Mouse (Mus musculus) hindbrain, postnatal 0 days (tissue): Measurements from ENCODE around the gene Scfd1. TPM values are rescaled to one million over a fixed set of nuclear protein-coding genes. Genes with fewer than 3 reads are reported as not detected.

Experiments
- ATAC-seq: fragments of 200-750 bp; cut with Nextera tagmentation; 2 replicates; pipeline ENCODE4 v1.8.0; 2017; ENCODE audit warnings: mild to moderate bottlenecking, moderate TSS enrichment, moderate library complexity
- DNase-seq: peaks from one replicate; pipeline ENCODE4 v3.0.0-alpha.2; 2015; ENCODE audit warnings: low spot score
- H3K27ac ChIP-seq: fragments of 300-500 bp; sonication (generic); 2 replicates; pipeline ENCODE4 v1.5.1; 2014; ENCODE audit warnings: mild to moderate bottlenecking
- H3K27me3 ChIP-seq: fragments of 300-500 bp; sonication (generic); 2 replicates; pipeline ENCODE4 v1.6.1; 2014; ENCODE audit warnings: low read length, mixed read lengths; ENCODE audit not compliant: insufficient read depth
- H3K36me3 ChIP-seq: fragments of 300-500 bp; sonication (generic); 2 replicates; pipeline ENCODE4 v1.6.1; 2014; ENCODE audit warnings: low read length, mixed read lengths; ENCODE audit not compliant: insufficient read depth
- H3K4me1 ChIP-seq: fragments of 300-500 bp; sonication (generic); 2 replicates; pipeline ENCODE4 v1.6.1; 2014; ENCODE audit warnings: antibody characterized with exemption, low read length, mixed read lengths; ENCODE audit not compliant: insufficient read depth
- H3K4me2 ChIP-seq: fragments of 300-500 bp; sonication (generic); 2 replicates; pipeline ENCODE4 v1.6.1; 2014; ENCODE audit warnings: low read depth, mild to moderate bottlenecking, low read length, moderate library complexity, mixed read lengths
- H3K4me3 ChIP-seq: fragments of 300-500 bp; sonication (generic); 2 replicates; pipeline ENCODE4 v1.5.1; 2014; ENCODE audit warnings: low read length
- H3K9ac ChIP-seq: fragments of 300-500 bp; sonication (generic); replicated peaks from 2 replicates; pipeline ENCODE4 v1.6.1; 2014; ENCODE audit warnings: mild to moderate bottlenecking, low read length, moderate library complexity, mixed read lengths
- H3K9me3 ChIP-seq: fragments of 300-500 bp; sonication (generic); 2 replicates; pipeline ENCODE4 v1.6.1; 2016; ENCODE audit warnings: low read length, mixed read lengths
- CTCF ChIP-seq: IDR thresholded peaks from 2 replicates; pipeline ENCODE4 v1.5.1; 2016; ENCODE audit warnings: antibody characterized with exemption, control low read depth, low read depth
- WGBS: fragments of 180-500 bp; shearing (Covaris S2); extraction: QIAGEN DNeasy Blood & Tissue Kit; methylation state at CpG from one replicate; pipeline ENCODE4 v1.1.7; 2014; 5-methylcytosine and 5-hydroxymethylcytosine counted together
- polyA plus RNA-seq: library from polyadenylated mRNA; unstranded; fragments of >200 nt; fragmentation: Nextera tagmentation; extraction: Ambion mirVana; gene quantifications from 2 replicates; pipeline ENCODE4 v1.2.1, GENCODE M21; 2015
- total RNA-seq: library from RNA; depleted of rRNA; stranded (reverse); fragments of >200 nt; gene quantifications from 2 replicates; pipeline ENCODE4 v1.2.3, GENCODE M21; 2014

Gene Scfd1
- total and polyA plus RNA-seq, 2 experiments from 2014 or later: 32.8 to 68.6 TPM

GRCm38 (mm10) chr12:51411362-51411761 is 34.1 kb downstream of the Scfd1 start:
- DNase-seq (no peak), ATAC-seq (no peak)
- Histone ChIP-seq H3K4me1 (no peaks in the 10 kb centered on the region), H3K27me3 (no peaks in the 10 kb centered on the region), H3K4me3 (no peak overlapping the region), H3K4me2 (no peak overlapping the region), H3K36me3 (peaks cover 23% of the 10 kb centered on the region), H3K9me3 (no peaks in the 10 kb centered on the region), H3K9ac (no peak overlapping the region), H3K27ac (no peak overlapping the region)
- no peak for TF ChIP-seq CTCF
- 93% methylated on average over 4 of the region's 4 CpGs for WGBS

- Histone ChIP-seq H3K4me3 (no peak overlapping the region), H3K9ac (no peak overlapping the region), H3K9me3 (no peaks in the 10 kb centered on the region), H3K27ac (no peak overlapping the region), H3K36me3 (peaks cover 32% of the 10 kb centered on the region), H3K27me3 (no peaks in the 10 kb centered on the region), H3K4me2 (no peak overlapping the region), H3K4me1 (no peaks in the 10 kb centered on the region)
- no peak for TF ChIP-seq CTCF
- ATAC-seq (no peak), DNase-seq (peak; percentile 6)
- WGBS: 64% methylated on average over 2 of the region's 2 CpGs
Measured at GRCm38 (mm10) chr12:51437541-51437940, 60.2 kb downstream of the Scfd1 start.

GRCm38 (mm10) chr12:51438311-51438710 is 61.0 kb downstream of the Scfd1 start:
- DNase-seq (no peak), ATAC-seq (no peak)
- H3K27ac ChIP-seq: no peak overlapping the region
- H3K4me2 ChIP-seq: no peak overlapping the region
- TF ChIP-seq CTCF: no peak
- H3K27me3 ChIP-seq: no peaks in the 10 kb centered on the region
- H3K9me3 ChIP-seq: no peaks in the 10 kb centered on the region
- H3K9ac ChIP-seq: no peak overlapping the region
- peaks cover 28% of the 10 kb centered on the region for H3K36me3 ChIP-seq
- no peaks in the 10 kb centered on the region for H3K4me1 ChIP-seq
- H3K4me3 ChIP-seq: no peak overlapping the region
- 93% methylated on average over 2 of the region's 2 CpGs for WGBS

- no peaks in the 10 kb centered on the region for H3K4me1 ChIP-seq
- no peak overlapping the region for H3K27ac ChIP-seq
- 84% methylated on average over 2 of the region's 2 CpGs for WGBS
- TF ChIP-seq CTCF: no peak
- H3K36me3 ChIP-seq: peaks cover 42% of the 10 kb centered on the region
- H3K9me3 ChIP-seq: no peaks in the 10 kb centered on the region
- DNase-seq (no peak), ATAC-seq (no peak)
- H3K9ac ChIP-seq: no peak overlapping the region
- no peak overlapping the region for H3K4me2 ChIP-seq
- H3K27me3 ChIP-seq: no peaks in the 10 kb centered on the region
- H3K4me3 ChIP-seq: no peak overlapping the region
Measured at GRCm38 (mm10) chr12:51449303-51449702, 72.0 kb downstream of the Scfd1 start.

GRCm38 (mm10) chr12:51470881-51471280 is 93.6 kb downstream of the Scfd1 start:
- Histone ChIP-seq H3K9ac (no peak overlapping the region), H3K4me3 (no peak overlapping the region), H3K27ac (no peak overlapping the region), H3K27me3 (no peaks in the 10 kb centered on the region), H3K9me3 (no peaks in the 10 kb centered on the region), H3K36me3 (no peaks in the 10 kb centered on the region), H3K4me2 (no peak overlapping the region), H3K4me1 (no peaks in the 10 kb centered on the region)
- DNase-seq (no peak), ATAC-seq (no peak)
- 91% methylated on average over 4 of the region's 4 CpGs for WGBS
- TF ChIP-seq CTCF: no peak

- ATAC-seq: no peak
- Histone ChIP-seq H3K9me3 (no peaks in the 10 kb centered on the region), H3K27me3 (no peaks in the 10 kb centered on the region)
Measured at GRCm38 (mm10) chr12:51481246-51481645, 103.9 kb downstream of the Scfd1 start.

GRCm38 (mm10) chr12:51492040-51492439 is 114.7 kb downstream of the Scfd1 start:
- no peaks in the 10 kb centered on the region for H3K9me3 ChIP-seq
- TF ChIP-seq CTCF: no peak
- no peak overlapping the region for H3K4me2 ChIP-seq
- DNase-seq (no peak), ATAC-seq (no peak)
- no peak overlapping the region for H3K4me3 ChIP-seq
- no peak overlapping the region for H3K27ac ChIP-seq
- 60% methylated on average over 7 of the region's 7 CpGs for WGBS
- no peak overlapping the region for H3K9ac ChIP-seq
- H3K4me1 ChIP-seq: no peaks in the 10 kb centered on the region
- no peaks in the 10 kb centered on the region for H3K36me3 ChIP-seq
- no peaks in the 10 kb centered on the region for H3K27me3 ChIP-seq

More at GRCm38 (mm10) chr12:51481246-51481645, 103.9 kb downstream of the Scfd1 start:
- Histone ChIP-seq H3K9ac (no peak overlapping the region), H3K4me2 (no peak overlapping the region), H3K36me3 (no peaks in the 10 kb centered on the region), H3K27ac (no peak overlapping the region), H3K4me1 (no peaks in the 10 kb centered on the region), H3K4me3 (no peak overlapping the region)
- 80% methylated on average over 2 of the region's 2 CpGs for whole genome bisulfite sequencing
- no peak for DNase-seq
- no peak for TF ChIP-seq CTCF
